Mouse (Mus musculus) layer of hippocampus, adult 8-10 months (tissue): ENCODE measurements at regions not wholly inside any gene's neighbourhood (a gene's known extent, or its start where the extent isn't known, plus 50 kb on each side); places are given as distances from the start of the nearest gene placed in this dataset.

Source experiments
- DNase-seq, 2 experiments: peaks; one replicate each; pipeline ENCODE4 v3.0.0; 2022; ENCODE audit warnings: low spot score in 2 of 2

DNA sequence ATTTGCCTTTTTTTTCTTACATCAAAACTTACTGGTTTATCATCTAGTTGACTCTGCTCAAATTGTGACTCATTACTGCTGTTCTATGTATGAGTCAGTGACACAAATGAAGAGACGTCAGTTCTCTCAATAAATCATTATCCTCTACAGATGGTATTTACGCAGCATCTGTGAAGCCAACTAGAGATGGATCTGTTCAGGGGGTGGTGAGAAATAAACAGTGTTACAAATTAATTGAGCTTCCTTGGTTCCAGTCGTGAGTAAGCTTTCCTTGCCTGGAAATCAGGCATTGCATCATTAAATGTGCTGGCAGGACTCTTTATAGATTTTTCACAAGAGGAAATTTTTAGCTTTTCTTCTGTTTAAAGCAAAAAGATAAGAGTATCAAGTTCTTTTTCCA lies 544.5 kb downstream of the H2afb1 start:
- peak; percentile 11 to 48 for DNase-seq
